Mouse (Mus musculus): Measurements from ENCODE around the gene Gabrg2.

Gabrg2 gene

GRCm38 (mm10) chr11:42000190-42001098, at the start of gene Gabrg2:
Gene Gabrg2 (minus strand): TSS chr11:42000857.
- DNase-seq = no peak

- DNase-seq = no peak
These were observed 47.5 kb upstream of the Gabrg2 start for GRCm38 (mm10) chr11:42048201-42048600.

- DNase-seq = no peak
These were observed 1.2 kb downstream of the Gabrg2 start for GRCm38 (mm10) chr11:41999468-41999881.

- DNase-seq = no peak
These were observed 20.5 kb downstream of the Gabrg2 start for GRCm38 (mm10) chr11:41980152-41980551.

- DNase-seq = no peak
These were observed 32.1 kb downstream of the Gabrg2 start for GRCm38 (mm10) chr11:41968595-41968994.

GRCm38 (mm10) chr11:41962706-41963105, 38.0 kb downstream of the Gabrg2 start:
- no peak for DNase-seq

- no peak for DNase-seq
These were observed 47.1 kb downstream of the Gabrg2 start for GRCm38 (mm10) chr11:41953550-41953949.

GRCm38 (mm10) chr11:41951898-41952297, 48.8 kb downstream of the Gabrg2 start:
- no peak for DNase-seq

- DNase-seq = no peak
These were observed 55.2 kb downstream of the Gabrg2 start for GRCm38 (mm10) chr11:41945471-41945870.

- DNase-seq = no peak
These were observed 62.7 kb downstream of the Gabrg2 start for GRCm38 (mm10) chr11:41937979-41938378.

- DNase-seq = no peak
These were observed 81.8 kb downstream of the Gabrg2 start for GRCm38 (mm10) chr11:41918864-41919263.

GRCm38 (mm10) chr11:41914066-41914465, 86.6 kb downstream of the Gabrg2 start:
- DNase-seq = no peak

- no peak for DNase-seq
These were observed 97.0 kb downstream of the Gabrg2 start for GRCm38 (mm10) chr11:41903661-41904060.
